Mouse (Mus musculus) CD4-positive, CD25-positive, alpha-beta regulatory T cell, adult 2 months (primary cell): ENCODE data around the gene Ltb.
"Not testable (repeated sequence)": the region's sequence is repeated elsewhere in the genome, so short reads cannot be mapped to it uniquely, and the experiment has no call there.

Source experiments
- DNase-seq: peaks from one replicate; pipeline ENCODE4 v3.0.0-alpha.2; 2012; ENCODE audit warnings: low read depth, low spot score

Ltb gene

DNA sequence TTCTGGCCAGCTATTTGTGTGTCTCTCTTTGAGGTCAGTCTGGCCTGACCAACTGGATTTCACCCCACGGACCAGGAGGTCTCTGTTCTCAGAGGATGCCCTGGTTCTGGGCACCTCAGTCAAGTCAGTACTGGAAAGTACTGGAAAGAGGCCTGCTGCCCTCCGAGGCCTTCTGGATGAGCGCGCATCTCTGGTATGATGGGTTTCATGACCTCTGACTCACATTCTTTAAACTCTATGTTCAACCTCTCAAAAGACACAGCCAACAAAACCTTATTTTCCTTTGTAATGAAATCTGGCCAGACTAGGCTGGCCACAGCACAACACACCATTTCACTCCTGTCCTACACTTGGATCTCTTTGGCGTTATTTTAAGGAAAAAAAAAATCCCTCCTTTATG is 31.2 kb downstream of the Ltb start:
- DNase-seq: no peak

DNA sequence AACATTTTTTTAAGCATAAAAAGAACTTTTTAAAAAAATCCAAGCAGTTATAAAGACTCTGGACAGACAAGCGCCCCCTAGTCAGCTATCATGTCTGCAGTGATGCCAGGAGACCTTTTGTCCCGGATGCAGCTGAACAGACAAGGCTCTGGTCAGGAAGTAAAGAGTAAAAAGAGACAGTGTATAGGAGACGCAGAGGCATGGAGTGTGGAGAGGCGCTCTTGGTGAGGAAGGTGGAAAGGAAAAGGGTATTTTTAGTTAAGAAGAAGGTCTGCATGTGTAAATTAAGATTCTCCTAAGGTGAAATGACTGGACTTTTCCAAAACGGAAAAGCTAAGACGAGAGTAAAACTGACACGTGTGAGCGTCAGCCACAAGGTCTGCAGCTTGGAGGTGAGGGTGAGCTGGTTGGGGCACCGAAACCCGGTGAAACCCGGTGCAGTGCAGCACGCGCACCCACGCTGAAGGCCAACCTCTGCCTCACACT is 32.4 kb downstream of the Ltb start:
- DNase-seq: peak; percentile 61

DNA sequence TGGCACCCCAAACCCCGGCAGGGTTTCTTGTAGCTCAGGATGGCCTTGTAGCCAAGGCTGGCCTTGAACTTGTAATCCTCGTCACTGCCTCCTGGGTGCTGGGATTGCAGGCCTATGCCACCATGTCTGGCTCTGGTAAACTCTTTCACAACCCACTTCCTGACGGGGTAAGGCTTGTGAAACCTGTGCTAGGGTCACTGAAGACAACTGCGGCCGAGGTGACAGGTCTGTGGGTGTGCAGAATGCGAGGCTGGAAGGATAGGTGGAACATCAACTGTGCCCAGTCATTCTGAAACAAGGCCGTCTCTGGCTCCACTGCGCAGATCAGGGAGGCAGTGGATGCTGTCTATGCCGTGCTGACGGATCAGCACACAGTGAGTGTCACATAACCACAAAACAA is 36.8 kb downstream of the Ltb start:
- peak; percentile 74 for DNase-seq

DNA sequence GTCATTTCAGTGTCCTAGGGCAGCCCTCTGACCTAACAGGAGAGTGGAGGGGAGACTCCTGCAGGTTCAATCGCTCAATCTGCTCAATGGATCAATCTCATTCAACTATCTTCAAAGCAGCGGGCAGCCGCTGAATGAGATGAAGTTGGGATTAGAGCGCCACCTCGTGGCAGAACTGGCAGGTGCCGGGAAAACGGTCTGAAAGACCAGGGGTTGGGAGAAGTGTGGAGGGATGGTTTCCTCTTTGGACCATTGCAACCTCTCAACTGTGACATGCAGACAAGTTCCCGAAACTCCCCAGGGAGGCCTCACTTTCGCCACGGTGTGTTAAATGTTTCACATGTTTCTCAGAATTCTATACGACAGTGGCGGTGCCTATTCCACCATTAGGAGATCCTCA is 37.8 kb downstream of the Ltb start:
- DNase-seq: peak; percentile 91

DNA sequence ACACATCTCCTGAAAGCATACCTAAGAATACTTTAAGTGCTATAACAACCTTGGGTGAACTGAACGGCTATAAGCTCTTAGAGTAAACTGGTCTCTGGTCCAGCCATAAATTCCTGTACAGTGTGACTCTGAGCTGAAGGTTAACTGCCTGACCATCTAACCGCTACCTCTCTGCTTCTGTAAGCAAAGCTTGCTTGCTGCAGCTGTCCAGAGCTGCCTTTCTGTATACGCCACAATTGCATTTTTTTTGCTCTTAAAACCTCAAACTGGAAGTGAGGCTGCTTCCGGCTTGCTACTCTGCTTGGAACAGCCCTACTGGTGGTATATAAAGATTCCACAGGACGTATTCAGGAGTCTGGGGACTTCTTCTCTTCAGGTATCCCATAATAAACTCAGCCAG is 38.4 kb downstream of the Ltb start:
- DNase-seq: peak; percentile 70

DNA sequence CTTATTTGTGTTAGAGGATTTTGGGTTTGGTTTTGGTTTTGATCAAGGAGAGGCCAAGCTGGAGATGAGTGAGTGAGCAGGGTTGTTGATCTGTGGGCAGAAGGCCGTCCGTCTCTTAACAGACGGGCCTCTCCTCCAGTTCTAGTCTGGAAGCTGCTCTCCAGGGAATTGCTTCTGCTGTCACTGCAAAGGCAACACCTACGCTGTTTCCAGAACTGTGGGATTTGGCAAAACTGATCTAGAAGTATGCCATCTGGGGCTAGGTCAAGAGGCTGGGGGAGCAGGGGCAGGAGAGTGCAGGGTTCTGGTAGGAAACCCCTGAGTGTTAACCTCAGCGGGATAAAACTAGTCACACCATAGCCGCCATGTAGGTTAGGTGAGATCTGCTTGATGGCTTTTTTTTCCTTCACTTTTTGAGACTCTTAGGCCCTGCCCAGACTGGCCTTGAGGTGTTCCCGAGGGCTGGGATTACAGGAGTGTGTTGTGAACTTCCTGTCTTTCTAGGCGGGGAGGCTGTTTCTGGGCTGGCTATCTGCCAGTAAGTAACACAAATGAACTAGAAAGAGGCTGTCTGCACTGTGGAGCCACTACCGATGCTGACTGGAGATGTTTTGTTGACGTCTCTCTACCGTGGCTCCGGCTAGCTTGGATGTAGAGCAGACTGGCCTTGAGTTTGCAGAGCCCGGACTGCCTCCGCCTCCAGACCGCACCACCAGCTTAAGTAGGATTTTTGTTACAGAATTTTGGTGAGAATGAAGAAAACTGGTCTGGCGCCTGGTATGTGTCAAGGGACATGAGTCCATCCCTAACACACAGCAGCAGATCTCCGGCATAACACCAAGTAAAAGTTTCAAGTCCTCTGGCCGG is 39.1 kb downstream of the Ltb start, which contains the start of gene Atp6v1g2:
Gene Atp6v1g2, plus strand, starts transcription at position 547 of the 867 bp plus-strand sequence.
- DNase-seq: peak; percentile 64

DNA sequence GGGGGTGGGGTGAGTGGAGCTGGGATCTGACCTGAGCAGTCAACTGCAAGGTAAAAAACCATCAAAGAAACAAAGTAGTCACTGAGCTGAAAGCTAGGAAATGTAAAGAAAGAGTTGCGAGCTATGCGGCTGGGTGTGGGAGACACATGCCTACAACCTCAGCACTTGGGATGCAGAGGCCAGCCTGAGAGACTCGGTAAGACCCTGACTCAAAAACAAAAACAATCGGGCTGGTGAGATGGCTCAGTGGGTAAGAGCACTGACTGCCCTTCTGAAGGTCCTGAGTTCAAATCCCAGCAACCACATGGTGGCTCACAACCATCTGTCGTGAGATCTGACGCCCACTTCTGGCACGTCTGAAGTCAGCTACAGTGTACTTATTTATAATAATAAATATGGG is 39.9 kb downstream of the Ltb start:
- DNase-seq: not testable (repeated sequence)

DNA sequence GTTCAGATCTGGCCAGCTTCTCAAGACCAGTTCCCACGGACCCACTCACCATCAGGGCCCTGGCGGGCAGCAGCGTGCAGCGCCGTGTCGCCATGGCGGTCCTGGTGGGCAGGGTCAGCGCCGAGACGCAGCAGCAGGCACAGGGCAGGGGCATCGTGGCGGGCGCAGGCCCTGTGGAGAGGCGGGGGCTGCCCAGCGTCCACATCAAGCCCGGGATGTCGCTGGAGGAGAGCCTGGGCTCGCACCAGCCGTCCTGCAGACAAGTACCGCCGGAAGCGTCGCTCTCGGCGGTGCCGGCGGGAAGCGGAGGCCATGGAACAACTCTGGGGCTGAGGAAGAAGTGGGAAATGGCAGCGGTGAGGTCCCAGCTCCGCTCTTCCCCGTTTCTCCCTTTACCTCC is 40.7 kb downstream of the Ltb start:
- peak; percentile 62 for DNase-seq

DNA sequence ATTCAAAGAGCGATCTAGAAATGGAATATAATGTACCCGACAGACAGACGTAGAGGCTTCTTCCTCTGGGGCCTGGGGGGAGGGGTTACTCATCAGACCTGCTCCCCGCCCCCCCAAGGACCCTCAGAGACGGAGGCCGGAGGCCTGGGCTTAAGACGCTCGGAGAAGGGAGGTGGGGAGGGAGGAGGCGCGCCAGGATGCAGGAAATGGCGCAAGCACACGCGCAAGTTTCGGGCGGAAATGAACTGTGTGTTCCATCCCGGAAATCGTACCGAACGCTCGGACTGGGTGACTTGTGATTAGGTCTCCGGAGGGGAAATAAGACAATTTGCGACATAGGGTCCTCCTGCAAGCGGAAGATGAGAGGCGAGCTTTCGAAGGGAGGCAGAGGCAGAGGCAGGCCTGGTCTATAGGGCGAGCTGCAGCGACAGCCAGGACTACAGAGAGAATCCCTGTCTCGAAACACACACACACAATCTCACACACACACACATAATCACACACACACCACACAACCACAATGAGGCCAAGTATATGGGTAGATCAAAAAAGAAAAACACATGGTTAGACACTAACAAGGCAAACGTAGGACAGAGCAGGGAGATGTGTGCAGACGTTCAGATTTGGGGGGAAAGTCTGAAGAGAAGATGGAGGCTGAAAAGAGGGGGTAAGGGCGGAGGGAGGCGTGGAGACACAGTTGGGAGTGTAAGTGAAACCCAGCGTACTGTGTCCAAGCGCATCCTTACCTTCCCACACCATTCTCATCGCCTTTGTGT is 41.6 kb downstream of the Ltb start, which contains the start of gene Nfkbil1:
Gene Nfkbil1, minus strand, starts transcription at position 179 of the 776 bp plus-strand sequence.
- DNase-seq: peak; percentile 93

DNA sequence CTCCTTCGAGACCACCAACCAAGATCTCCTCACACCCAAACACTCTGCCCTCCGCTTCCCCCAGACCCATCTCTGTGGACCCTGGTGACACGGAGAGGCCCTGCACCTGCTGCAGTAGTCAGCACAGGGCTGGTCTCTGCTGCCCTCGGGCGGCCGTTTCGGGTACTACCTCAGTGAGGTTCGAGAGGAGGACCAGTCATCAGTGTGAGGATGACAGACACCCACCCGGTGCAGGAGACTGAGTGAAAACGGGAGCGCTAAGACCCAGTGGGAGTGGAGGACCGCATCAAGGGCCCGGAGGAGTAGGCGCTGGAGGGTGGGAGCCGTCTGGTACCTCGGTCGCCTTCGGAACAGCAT is 42.1 kb downstream of the Ltb start:
- DNase-seq: peak; percentile 97

DNA sequence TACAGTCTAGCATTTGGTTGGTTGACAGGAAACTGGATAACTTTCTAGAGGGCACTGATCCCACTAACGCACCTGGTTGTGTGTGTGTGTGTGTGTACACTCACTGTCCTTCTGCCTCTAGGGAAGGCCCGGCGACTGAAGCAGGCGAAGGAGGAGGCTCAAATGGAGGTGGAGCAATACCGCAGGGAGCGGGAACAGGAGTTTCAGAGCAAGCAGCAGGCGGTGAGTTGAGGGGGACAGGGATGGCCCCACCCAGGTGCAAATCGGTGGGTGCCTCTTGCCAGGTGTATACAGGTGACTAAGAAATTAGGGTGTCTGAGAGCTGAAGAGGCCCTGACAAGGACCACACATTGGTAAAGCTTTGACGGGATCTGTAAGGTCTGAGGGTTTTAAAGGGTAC is 42.8 kb downstream of the Ltb start:
- no peak for DNase-seq

DNA sequence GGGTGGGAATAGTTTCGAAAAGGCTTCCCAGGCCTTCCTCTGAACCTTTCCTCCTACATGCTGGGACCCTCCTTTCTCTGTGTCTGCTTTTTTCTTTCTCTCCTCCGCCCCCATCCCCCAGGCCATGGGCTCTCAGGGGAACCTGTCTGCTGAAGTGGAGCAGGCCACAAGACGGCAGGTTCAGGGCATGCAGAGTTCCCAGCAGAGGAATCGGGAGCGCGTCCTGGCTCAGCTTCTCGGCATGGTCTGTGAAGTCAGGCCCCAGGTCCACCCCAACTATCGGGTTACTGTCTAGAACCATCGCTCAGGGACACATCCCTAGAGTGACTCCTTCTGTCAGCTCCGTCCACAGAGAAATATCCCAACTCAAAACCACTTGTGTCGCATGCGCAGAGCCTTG is 43.3 kb downstream of the Ltb start:
- DNase-seq: no peak

DNA sequence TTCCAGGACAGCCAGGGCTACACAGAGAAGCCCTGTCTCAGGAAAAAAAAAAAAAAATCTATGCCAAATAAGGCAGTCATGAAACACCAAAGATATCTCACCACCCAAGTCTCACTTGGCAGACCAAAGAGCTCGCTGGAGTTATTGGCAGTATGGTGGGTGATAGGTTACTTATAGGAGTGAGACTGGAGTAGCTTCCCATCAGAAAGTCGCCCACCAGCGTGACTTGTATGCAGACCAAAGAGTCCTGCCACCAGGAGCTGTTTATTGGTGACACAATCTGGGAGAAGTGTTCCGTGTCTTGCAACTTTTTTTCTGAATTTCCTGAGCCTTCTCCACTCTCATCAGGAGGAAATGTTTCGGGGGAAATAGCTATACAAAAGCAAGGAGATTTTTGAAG is 45.5 kb downstream of the Ltb start:
- no peak for DNase-seq

DNA sequence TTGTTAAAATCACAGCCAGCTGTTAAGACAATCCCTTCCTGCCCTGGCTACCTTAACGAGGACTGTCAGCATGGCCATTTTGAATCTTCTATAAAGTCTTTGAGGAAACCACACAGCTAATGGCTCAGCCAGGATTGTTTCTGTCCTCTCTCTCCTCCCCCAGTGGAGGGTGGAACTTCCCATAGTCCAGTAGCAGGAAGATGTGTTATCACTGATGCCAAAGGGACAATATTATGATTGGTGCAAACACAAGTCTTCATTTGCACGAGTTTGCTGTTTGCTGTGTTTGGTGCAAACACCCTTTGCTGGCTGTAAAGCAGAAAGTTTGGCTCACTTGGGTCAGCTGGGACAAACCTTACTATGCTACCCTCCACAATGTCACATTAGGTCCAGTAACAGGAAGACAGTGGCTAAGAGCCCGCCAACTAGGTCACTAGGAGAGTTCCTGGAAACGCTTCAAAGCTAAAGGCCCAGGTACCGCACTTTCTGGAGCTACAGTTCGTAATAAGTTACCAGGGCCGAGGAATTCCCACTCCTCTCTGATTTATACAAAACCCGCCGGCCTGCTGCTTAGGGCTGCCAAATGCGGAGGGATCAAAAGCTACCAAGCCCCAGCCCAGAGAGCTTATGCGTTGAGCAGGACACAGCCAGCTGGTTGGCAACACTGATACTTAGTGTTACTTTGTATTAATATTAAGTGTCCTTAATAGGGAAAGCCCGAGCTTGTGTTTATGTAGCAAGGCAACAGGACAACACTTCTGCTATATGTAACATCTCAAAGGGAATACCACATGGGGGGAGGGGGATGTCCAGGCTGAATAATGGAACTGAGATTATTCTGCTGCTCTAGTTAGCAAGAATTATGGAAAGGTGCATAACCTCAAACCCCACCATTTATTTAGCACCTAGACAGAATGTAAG is 46.4 kb downstream of the Ltb start:
- DNase-seq: no peak

DNA sequence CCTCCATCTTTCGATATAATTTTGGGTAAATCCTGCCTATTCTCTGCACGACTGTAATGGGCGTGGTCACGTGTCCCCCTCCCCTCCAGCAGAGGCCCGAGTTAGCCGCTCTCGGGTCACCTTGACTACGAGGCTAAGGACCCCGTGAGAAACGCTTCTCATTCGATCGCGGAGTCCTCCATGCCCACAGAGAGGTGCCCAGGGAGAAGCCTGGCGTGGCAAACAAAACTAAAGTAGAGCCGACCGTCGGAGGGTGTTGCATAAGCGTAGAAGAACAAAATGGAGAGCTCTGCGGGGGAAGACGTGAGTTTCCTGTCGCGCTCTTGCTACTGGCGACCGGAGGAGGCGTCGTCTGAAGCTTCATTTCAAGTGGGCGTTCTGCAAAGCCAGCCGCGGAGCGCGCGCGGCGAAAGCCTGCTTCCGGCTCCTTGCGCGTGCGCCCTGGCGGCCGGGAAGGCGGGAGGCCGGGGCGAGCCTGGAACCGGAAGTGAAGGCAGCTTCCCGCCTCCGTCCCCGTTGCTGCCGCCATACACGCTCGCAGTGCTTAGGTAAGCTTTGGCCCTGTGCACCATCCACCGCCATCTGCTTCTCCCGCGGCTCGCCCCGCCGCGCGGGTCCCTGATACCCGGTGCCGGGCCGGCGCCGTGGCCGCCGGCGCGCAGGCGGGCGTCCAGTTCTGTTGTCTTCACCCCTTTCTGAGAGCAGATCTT is 47.2 kb downstream of the Ltb start, which contains the start of gene Ddx39b:
Gene Ddx39b, plus strand, starts transcription at position 442 of the 710 bp plus-strand sequence.
- peak; percentile 98 for DNase-seq

DNA sequence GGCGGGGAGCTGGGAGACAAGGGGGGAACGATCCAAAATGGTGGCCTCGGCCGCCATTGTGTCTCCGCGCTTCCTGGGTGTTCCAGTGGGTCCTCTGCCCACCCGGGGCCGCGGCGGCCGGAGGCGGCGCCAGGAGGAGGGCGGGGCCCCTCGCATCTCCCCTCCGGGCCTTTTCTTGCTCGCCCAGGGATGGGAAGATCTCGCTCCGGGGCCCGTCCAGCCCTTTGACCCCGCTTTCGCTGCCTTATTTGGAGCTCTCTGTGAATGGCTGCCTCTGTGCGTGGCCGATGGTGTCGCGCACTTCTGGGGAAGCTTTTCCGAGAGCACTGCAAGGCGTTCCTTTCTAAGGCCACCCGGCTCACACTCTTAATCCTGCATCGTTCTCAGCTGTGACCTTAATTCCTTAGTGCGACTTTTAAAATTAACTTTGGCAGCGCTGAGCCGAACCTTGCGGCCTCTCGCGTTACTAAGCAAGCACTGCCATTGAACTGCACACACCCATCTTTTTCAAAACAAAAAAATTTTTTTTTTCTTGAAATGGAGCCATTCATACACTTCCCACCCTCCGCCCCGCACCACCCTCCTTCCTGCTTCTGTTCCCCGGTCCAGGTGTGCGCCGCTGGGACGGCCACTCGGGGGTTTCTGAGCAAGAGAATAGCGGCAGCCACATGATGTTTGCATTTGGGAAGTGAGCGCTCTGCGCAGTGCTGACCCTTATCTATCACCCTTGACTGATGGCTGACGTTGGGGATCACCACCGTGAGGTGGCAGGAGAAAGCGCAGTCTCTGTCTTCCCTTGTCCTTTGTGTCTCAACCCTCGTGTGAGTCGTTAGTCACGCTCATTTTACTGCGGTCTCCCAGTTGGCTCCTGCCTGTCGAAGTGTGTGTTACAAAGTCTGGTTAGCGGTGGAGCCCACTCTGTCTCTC is 48.0 kb downstream of the Ltb start:
- peak; percentile 76 for DNase-seq

DNA sequence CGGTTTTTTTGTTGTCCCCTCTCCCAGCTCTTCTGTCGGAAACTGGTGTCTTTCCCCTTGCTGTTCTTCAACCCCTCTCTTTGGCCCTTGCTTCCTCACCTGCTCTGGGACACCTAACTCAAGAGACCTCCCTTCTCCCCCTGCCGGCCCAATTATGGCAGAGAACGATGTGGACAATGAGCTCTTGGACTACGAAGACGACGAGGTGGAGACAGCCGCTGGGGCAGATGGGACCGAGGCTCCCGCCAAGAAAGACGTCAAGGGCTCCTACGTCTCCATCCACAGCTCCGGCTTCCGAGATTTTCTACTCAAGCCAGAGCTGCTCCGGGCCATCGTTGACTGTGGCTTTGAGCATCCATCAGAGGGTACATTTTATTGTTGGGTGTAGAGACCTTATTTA is 48.8 kb downstream of the Ltb start:
- peak; percentile 49 for DNase-seq

DNA sequence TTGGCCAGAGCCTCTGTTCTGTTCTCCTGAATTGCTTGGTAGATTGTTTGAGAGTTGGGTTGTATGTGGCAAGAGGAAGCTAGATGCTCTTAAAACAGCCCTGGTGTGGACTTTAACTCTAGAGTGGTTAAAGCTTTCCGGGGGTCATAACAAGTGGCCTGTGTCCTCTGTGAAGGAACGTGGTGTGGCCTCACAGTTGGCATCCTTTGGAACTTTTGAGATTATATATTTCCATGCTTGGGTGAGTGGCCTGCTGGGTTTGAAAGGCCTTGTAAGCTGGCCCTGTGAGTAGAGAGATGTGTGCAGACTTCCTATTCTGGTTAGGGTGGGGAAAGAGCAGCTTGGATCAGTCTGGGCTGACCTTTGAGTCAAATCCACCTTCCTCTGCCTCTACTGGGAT is 50.8 kb downstream of the Ltb start:
- DNase-seq: no peak
